Comparison of ENCODE assay signal across 8 mouse cellular contexts in genomic region chr17:9759421-9759852, GRCm38 (mm10).
DNase-seq lines count a peak whose midpoint lies in the region; ATAC-seq and TF ChIP-seq lines count a peak whose summit lies in the region.

No protein-coding gene starts in this region.

- peak; percentile 23 for DNase-seq in liver
- DNase-seq in brain, embryonic 14.5 days (ENCODE audit: low read depth), result peak; percentile 83
- DNase-seq in heart, adult 2 months, result peak; percentile 65 to 68
- DNase-seq in kidney, adult 8-10 months, result peak; percentile 37 to 65
- DNase-seq in midbrain, postnatal 0 days (ENCODE audit: low spot score), result peak; percentile 70
- no peak for DNase-seq in frontal cortex, postnatal 25 days (ENCODE audit: low spot score in 2 of 2)
- no peak for DNase-seq in ovary, adult 18-20 months (ENCODE audit: low spot score)

- no peaks in the 10 kb centered on the region for H3K79me2 ChIP-seq in heart, adult 2 months (replicated peaks; ENCODE audit: control insufficient read depth, insufficient read depth, low read length)

- H3K36me3 ChIP-seq in liver, embryonic 12.5 days, result no peaks in the 10 kb centered on the region
- peaks cover 2% of the 10 kb centered on the region; the same call in 1 of the 2 replicates for H3K36me3 ChIP-seq in heart, adult 2 months (ENCODE audit: control insufficient read depth, insufficient read depth, low read length)
- H3K36me3 ChIP-seq in midbrain, postnatal 0 days (ENCODE audit: insufficient read depth, low read length), result no peaks in the 10 kb centered on the region

- H3K4me2 ChIP-seq in liver, embryonic 12.5 days, result no peak overlapping the region
- H3K4me2 ChIP-seq in midbrain, postnatal 0 days (ENCODE audit: low read depth, low read length, poor library complexity, severe bottlenecking), result no peak overlapping the region

- peaks cover 7% of the 10 kb centered on the region; the same call in 1 of the 2 replicates for H3K27me3 ChIP-seq in liver, embryonic 12.5 days (replicated peaks)
- H3K27me3 ChIP-seq in heart, adult 2 months (ENCODE audit: control insufficient read depth, insufficient read depth, low read length), result no peaks in the 10 kb centered on the region
- H3K27me3 ChIP-seq in midbrain, postnatal 0 days (ENCODE audit: insufficient read depth, low read length), result no peaks in the 10 kb centered on the region

- H3K27ac ChIP-seq in liver, embryonic 12.5 days, result no peak overlapping the region
- H3K27ac ChIP-seq in heart, adult 2 months, result peak overlapping the region; percentile 89
- peak overlapping the region; percentile 62 for H3K27ac ChIP-seq in midbrain, postnatal 0 days (ENCODE audit: low read depth, low read length)

- no peak for ATAC-seq in liver, embryonic 12.5 days
- peak; percentile 44; the same call in 1 of the 2 replicates for ATAC-seq in midbrain, postnatal 0 days (ENCODE audit: low FRiP score)

- 0 out of 2 replicates have a peak, but pooled peaks cover 7% of the 10 kb centered on the region for H3K4me1 ChIP-seq in liver, embryonic 12.5 days
- peaks cover 13% of the 10 kb centered on the region for H3K4me1 ChIP-seq in heart, adult 2 months (ENCODE audit: control insufficient read depth, insufficient read depth, low read length)
- no peaks in the 10 kb centered on the region; the same call in 1 of the 2 replicates for H3K4me1 ChIP-seq in midbrain, postnatal 0 days (ENCODE audit: insufficient read depth, low read length)

- intact Hi-C loops in heart, adult 2 months (cut with DNase I), result loop anchor here (2.0 to 10.0 kb wide), 5 partner anchors 279 to 985 kb away; no protein-coding TSS in a partner anchor

- TF ChIP-seq POLR2A in brain, embryonic 14.5 days (IDR thresholded peaks at IDR 0.05; ENCODE audit: borderline replicate concordance, extremely low read depth, insufficient read depth, insufficient read length, poor library complexity, severe bottlenecking), result no peak
- peak; percentile 31; the same call in 1 of the 2 replicates for TF ChIP-seq POLR2A in heart, adult 2 months (IDR thresholded peaks at IDR 0.05; ENCODE audit: insufficient read depth, low read depth, low read length)

- H3K9me3 ChIP-seq in liver, embryonic 12.5 days (replicated peaks), result no peaks in the 10 kb centered on the region
- H3K9me3 ChIP-seq in midbrain, postnatal 0 days (ENCODE audit: low read length), result no peaks in the 10 kb centered on the region

- TF ChIP-seq EP300 in heart, adult 2 months (IDR thresholded peaks at IDR 0.05; ENCODE audit: insufficient read depth, low read depth, low read length), result peak; percentile 32; the same call in 1 of the 2 replicates

- H3K4me3 ChIP-seq in liver, embryonic 12.5 days, result no peak overlapping the region
- no peak overlapping the region for H3K4me3 ChIP-seq in heart, adult 2 months
- no peak overlapping the region for H3K4me3 ChIP-seq in midbrain, postnatal 0 days (ENCODE audit: low read depth, low read length)

- no peak overlapping the region for H3K9ac ChIP-seq in liver, embryonic 12.5 days
- peak overlapping the region; percentile 37 for H3K9ac ChIP-seq in heart, adult 2 months (ENCODE audit: low read depth, low read length)
- H3K9ac ChIP-seq in midbrain, postnatal 0 days (replicated peaks; ENCODE audit: low read length, poor library complexity, severe bottlenecking), result no peak overlapping the region

- 44% methylated on average over 7 of the region's 7 CpGs for WGBS in liver, embryonic 12.5 days (ENCODE audit: insufficient replicate concordance)
- WGBS in heart, adult 2 months, result 25% methylated on average over 7 of the region's 7 CpGs
- WGBS in midbrain, postnatal 0 days, result 30% methylated on average over 7 of the region's 7 CpGs

- peak; percentile 60 for TF ChIP-seq CTCF in brain, embryonic 14.5 days (IDR thresholded peaks at IDR 0.05; ENCODE audit: borderline replicate concordance, extremely low read depth, insufficient read depth, insufficient read length)
- peak; percentile 74 for TF ChIP-seq CTCF in heart, adult 2 months (IDR thresholded peaks at IDR 0.05)
- TF ChIP-seq CTCF in midbrain, postnatal 0 days (IDR thresholded peaks at IDR 0.05), result peak; percentile 65

Comparison
In these comparisons a context has a peak if more than half of its experiments do, and no peak if none do; other contexts are left out.
1. DNase-seq: peak in liver (single experiment), brain, embryonic 14.5 days (single experiment), heart, adult 2 months (2 of 2), kidney, adult 8-10 months (2 of 2) and midbrain, postnatal 0 days (single experiment); none in frontal cortex, postnatal 25 days (0 of 2) and ovary, adult 18-20 months (single experiment).
2. Peak in every context shown above with its lines, with median percentiles within 50 percentile points of each other: CTCF ChIP-seq.